Mouse (Mus musculus) E14TG2a.4 (cell line): ENCODE results near the gene Zscan21.

Experiments used
- CTCF ChIP-seq: conservative IDR thresholded peaks from 2 replicates; pipeline ENCODE4 v1.5.1; 2014; ENCODE audit warnings: low read length
- NANOG ChIP-seq: IDR thresholded peaks from 2 replicates; pipeline ENCODE4 v1.6.1; 2014; ENCODE audit warnings: borderline replicate concordance, low read length, mixed read lengths
- POU5F1 ChIP-seq: IDR thresholded peaks from 2 replicates; pipeline ENCODE4 v1.6.1; 2014; ENCODE audit warnings: low read length, borderline replicate concordance

DNA sequence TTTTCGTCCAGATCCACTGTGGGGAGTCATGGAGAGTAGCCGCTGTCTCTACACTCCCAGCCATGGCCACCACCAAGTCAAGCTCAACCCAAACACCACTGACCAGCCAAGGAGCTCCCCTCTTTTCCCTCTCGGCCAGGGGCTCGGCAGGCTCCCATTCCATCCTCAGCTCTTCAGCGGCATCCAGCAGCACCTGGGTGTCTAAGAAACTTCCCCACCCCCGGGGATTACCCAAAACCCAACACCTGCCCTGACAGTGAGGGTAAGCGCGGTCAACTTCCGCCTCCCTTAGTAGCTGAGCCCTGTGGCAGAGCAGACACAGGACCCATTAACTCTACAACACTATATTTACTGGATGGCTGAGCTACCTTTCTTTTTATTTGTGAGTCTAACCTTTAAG is 35.3 kb upstream of the Zscan21 start:
- no peak for TF ChIP-seq CTCF
- no peak for TF ChIP-seq POU5F1
- no peak for TF ChIP-seq NANOG
